Mouse (Mus musculus): ENCODE data around the gene Hacl1.
A peak's percentile ranks its signal among the peaks of the same experiment; 100 is the strongest.

The Hacl1 gene

DNA sequence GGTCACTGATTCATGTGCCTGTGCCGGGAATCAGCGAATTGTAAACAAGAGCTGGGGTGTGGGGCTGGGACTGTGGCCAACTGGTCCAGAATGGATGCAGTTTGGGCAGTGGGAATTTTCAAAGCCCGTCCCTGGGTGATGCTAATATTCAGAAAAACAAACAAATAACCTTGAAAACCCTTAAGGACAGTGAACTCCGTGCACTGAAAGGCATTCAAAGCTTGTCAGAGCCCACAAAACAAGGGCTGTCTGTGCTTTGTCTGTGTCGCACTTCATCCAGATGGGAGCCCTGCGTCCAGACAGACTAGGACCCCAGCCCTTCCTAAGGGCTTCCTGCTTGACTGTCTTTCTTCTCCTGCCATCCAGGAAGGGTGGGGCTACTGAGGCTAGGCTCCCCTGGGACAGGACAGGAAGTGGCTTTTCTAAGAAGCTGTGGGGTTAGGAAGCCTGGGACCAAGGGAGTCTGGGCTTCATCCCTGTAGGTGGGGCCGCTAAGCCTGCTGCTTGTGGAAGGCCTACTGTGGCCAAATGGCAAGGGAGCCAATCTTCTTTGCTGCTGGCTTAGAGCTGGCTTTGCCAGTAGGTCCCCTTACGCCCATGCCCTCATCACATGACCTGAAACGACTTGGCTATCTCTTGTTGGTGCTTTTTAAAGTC, 21.6 kb upstream of the Hacl1 start:
- peak; percentile 97 for DNase-seq (ENCODE audit: low read depth, low spot score)

DNA sequence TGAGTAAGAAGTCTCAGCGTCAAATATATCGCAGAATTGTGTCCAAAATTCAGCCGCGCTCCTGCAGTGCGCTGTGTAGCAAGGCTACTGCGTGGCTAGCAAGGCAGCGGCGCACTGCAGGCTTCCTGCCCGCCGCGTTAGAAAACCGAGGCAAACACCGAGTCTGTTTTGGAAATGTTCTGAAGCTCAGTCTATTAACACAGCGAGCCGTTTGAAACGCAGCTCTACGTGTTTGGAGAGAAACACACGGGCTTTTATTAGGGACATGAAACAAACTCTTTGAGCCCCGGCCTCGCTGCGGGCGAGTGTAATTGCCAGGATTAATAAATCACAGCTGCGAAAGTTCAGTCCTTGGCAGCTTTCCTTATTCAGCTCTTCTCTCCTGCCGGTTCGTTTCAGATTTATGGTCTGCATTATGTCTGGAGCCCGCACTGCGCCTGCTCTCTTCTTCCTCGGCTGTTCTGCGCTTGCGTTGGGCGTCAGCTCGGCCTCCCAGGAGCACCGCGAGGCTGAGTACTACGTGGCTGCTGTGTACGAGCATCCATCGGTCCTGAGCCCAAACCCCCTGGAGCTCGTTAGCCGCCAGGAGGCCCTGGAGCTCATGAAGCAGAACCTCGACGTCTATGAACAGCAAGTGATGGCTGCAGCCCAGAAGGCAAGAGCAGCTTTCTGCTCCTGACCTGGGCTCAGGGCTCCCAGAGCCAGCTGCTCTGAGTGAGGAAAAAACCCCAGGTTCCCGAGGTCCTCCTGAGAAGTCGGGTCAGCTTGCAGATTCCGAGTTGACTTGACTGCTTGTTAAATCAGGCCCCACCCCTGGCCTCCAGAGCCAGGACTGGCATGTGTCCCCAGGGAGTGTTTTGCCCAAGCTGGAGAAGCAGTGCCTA, 20.8 kb upstream of the Hacl1 start:
- peak; percentile 97 for DNase-seq (ENCODE audit: low read depth, low spot score)

DNA sequence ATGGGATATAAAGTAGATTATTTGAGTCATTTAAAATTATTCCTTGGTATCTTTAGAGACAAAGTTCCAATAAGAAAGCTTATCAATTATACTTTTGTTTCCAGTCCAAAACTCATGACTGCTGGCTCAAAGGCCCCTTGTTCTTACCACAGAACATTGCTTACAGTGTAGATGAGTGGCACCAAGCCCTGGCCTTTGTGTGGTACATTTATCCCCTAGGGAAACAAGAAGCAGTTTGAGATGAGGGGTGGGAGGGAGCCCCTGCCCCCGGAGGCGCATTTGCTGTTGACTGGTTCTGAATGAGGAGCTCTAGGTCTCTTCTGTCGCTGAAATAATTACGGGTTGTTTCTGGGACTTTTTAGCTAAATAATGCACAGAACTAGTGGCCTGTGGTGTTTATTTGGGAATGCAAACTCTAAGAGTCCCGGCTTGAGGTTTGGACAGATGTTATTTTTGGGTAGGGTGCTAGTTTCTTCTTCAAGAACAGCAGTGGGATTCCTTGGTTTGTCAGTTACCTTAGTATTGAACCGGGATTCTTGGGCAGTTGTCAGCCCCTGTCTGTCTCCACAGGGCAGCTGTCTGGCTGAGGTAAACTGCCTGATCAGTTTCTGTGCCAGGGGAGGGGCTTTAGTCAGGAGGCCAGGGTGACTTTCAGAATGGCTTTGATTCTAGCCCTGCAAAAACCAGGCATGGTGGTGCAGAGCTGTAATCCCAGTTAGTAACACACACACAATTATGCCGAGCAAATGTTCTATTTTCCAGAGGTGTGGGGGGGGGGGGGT, 19.4 kb upstream of the Hacl1 start:
- DNase-seq (ENCODE audit: low read depth, low spot score) = peak; percentile 51

DNA sequence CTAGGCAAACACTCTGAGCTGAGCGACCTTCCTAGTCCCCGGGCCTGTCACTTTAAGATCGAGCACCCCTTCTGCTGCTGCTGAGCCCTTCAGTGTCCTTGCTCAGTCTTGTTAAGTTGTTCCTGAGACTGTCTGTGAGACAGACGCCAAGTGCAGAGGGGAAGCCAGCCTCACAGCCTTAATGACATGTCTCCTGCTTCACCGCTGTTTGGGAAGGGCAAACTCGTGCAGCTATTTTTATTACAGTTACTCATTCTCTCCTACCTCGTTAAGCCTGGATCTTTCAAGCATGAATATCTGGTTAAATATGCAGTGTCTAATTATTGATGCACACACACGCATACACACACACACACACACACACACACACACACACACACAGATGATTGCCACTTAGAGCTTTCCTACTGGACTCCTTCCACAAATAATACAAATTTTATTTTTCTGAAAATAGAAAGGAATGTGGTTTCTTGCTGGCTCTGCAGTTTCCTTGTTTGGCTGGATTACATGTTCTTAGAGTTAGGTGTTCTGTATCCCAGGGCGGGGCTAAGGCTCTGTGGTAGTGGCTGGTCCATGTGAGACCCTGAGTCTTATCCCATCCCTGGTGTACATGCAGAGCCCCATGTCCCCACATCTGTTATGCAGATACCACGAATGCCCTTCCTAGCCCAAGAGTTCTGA, 18.6 kb upstream of the Hacl1 start:
- DNase-seq (ENCODE audit: low read depth, low spot score) = peak; percentile 78

DNA sequence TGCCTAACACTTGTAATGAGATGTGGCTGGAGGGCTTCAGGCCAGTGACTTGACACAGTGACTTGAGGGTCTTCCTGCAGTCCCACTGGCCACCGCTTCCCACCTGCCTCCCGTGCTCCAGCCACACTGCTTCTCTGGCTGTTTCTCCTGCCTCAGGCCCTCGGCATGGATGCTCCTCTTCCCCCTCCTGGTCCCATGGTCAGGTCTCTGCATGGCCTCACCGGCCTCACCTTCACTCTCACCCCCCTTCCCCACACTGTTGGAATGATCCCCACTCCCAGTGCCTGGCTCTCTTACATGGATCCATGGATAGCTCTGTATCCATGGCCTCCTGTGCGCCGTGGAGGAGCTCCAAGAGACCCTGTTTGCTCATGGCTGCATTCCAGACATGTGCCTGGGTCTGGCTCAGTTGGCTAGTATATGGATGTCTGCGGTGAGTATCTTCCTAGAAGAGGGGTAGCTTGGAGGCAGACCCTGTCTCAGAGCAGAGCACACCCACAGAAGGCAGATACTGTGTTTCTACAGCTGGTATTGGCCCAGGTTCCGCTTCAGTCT, 17.1 kb upstream of the Hacl1 start:
- no peak for DNase-seq (ENCODE audit: low read depth, low spot score)

DNA sequence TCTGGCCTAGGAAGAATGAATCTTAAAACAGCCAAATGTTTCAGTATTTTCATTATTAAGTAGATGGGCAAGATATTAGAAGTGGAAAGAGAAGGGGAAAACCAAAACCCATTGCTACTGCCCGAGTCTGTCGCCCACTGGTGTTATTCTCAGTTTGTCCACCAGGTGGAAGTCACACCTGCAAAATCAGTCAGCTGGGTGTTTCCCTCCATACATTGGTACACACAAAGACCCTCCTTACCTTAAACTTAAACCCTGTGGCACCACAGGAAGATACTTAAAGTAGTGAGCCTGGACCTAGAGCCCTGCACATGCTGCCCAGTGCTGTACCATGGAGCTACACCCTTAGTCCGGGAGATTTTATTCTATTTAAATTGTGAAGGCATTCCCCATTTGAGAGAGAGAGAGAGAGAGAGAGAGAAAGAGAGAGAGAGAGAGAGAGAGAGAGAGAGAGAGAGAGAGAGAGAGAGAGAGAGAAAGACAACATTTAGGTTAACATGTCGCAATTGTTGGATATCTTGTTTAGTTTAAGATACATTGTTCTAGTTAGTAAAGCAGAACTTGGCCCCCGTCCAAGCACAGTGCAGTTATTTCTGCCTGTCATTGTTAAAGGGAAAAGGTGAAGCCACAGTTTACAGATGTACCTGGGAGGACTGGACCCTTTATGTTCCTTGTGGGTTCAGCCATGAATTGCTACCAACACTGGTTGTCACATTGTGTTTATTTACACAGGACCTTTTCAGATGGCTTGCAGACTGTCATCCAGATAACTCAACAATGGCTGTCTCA, 16.0 kb upstream of the Hacl1 start:
- peak; percentile 87 for DNase-seq (ENCODE audit: low read depth, low spot score)

DNA sequence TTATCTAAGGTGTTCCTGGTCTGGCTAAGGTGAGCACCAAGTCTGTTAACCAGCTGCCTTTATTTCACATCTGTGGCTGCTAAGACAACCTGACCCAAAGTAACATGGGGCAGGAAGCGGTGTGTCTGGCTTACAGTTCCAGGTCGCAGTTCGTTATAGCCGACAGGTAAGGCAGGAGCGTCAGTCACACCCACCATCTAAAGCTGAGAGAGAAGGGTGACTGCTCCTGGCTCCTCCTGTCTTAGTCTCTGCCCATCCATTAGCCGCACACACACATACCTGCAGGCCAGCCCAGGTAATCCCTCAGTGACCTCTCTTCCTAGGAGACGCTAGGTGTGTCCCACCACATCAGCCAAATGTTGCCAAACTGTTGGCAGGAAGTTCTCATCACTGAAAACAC, 15.3 kb upstream of the Hacl1 start:
- DNase-seq (ENCODE audit: low read depth, low spot score) = no peak

DNA sequence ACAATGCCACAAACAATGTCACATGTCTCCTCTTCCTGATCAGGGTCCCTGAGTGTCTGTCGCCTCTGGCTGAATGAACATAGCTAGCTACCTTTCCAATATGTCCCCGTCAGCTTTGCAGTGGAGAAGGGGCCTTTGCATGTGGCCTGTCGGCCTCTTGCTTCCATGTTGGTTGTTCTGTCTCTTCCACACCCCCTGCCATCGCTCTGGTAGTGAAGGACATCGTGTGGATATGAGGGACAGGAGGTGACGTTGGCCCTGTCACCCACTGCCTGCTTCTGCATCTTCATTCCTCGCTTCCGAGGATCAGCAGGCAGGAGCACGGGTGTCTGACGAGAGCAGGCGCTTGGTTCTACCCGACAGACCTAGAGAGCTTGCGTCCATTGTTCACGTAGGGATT, 14.3 kb upstream of the Hacl1 start:
- no peak for DNase-seq (ENCODE audit: low read depth, low spot score)

DNA sequence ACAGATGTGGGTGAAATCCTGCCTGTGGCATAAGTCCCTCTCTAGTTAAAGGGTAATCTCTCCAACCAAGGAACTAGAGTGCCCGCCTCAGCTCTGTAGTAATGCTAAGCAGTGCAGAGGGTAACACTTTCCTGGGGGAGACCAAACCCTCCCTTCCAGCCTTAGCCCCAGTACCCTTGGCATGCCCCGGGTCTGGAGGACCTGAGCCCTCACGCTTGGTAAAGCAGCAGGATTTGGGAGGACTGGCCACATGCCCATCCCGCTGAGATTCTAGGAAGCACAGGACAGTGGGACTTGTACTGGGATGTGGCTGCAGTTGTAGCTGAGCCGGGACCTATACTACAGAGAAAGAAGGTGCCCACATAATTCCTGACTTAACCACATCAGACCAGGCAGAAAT, 13.7 kb upstream of the Hacl1 start:
- no peak for DNase-seq (ENCODE audit: low read depth, low spot score)

DNA sequence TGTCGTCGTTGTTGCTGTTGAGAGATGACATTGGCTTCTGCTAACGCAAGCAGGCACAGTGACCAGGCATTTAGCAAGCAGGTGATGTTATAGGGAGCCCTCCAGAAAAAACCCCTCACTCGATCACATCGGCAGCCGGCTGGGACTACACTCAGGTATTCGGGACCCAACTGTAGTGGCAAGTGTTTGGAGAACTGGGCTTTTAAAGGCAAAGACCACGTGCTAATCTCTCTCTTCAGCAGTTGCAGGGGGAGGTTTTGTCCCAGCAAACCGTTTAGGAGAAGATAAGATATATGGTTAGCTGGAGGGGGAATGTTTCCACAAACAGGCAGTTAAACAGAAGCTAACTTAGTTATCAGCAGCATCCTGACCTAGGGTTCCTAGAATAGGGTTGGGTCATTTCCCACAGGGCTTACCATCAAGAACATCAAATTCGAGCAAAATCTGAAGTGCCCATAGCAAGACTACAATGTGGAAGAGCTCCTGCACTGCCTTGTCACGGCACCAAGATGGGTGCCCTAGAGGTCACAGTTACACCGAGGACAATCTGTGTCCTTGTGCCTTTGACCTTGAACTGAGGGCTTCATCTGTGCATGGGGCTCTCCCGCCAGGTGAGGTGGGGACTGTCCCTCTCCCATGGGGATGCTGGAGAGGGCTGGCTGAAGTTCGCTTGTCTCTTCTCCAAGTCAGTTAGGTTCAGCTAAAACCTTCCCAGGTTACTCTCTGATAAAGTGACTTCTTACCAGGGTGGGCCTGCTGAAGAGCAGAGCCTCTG, 12.2 kb upstream of the Hacl1 start:
- no peak for DNase-seq (ENCODE audit: low read depth, low spot score)

DNA sequence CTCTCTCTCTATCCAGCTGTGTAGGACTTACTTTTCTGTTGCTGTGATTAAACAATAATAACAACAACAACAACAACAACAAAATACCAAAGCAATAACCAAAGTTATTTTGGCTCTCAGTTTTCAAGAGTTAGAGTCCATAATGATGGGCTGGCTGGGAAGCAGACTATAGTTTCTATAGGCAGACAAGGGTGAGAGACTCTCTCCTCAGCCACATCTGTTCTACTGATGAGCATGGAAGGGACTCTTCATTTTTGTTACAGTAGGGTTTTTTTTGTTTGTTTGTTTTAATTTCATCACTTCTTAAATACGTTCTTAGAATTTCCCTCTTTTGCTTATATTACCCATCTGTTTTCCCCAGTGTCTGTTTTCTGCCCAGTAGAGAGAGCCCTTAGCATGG, 11.5 kb upstream of the Hacl1 start:
- DNase-seq (ENCODE audit: low read depth, low spot score) = no peak

DNA sequence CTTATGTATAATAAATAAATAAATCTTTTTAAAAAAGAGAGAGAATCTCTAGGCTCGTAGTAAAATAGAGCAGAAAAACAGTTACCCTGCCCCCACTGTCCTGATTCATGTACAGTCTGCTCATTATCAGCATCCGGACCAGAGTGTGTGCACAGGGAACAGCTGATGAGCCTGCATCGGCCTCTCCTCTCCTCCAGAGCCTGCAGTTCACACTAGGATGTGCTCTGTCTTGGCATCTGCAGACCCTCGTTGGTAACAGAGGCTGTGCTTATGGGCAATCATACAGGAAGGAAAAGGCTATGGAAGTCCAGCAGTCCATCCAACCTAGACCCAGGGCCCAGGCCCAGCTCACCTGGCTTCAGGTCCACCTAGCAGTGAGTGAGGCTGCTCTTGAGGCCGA, 11.0 kb upstream of the Hacl1 start:
- DNase-seq (ENCODE audit: low read depth, low spot score) = no peak

DNA sequence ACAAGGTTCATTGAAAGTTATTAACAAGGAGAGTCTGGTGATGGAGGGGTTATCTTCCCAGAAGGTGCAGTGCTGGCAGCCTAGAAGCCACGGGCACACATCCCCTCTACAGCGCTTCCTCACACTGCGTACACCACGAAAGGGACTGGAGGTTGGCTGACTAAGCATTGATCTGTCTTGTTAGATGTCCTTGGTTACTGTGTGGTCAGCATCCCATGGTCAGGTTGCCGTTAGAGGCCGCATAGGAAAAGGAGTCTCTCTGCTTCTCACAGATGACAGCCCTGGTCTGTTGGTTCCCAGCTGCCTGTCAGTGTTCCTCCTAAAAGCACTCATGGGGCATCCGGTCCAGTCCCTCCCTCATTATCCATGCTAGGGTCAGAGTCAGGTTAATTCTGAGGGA, 10.1 kb upstream of the Hacl1 start:
- no peak for DNase-seq (ENCODE audit: low read depth, low spot score)

DNA sequence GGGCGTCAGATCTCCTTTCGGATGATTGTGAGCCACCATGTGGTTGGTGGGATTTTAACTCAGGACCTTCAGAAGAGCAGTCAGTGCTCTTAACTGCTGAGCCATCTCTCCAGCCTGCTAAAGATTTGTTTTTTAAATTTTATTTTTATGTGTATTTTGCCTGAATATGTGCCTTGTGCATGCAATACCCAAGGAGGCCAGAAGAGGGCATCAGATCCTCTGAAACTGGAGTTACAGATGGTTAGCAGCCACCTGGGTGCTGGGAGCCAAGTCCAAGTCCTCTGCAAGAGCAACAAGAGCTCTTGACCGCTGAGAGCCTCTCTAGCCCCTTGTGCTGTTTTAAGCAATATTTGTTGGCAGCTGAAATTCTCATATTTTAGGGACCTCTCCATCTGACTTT, 9.3 kb upstream of the Hacl1 start:
- DNase-seq (ENCODE audit: low read depth, low spot score) = no peak

DNA sequence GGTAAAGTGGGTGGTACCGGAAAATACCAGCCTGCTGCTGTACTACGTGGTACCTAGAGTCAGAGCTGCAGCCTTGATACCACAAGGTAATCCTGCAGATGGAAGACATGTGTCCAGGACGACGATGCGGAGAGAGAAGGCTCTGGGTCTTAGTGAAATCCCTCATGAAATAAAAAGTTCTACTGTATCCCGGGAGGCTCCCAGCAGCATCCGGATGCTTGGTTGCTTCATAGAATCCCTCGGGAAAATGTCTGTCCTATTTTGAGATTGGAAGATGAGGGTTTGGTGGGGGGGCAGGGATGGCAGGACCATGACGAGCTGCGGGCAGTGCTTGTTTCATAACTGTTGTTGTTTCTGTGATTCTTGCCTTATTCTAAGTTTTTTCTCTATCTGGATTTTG, 6.9 kb upstream of the Hacl1 start:
- no peak for DNase-seq (ENCODE audit: low read depth, low spot score)

DNA sequence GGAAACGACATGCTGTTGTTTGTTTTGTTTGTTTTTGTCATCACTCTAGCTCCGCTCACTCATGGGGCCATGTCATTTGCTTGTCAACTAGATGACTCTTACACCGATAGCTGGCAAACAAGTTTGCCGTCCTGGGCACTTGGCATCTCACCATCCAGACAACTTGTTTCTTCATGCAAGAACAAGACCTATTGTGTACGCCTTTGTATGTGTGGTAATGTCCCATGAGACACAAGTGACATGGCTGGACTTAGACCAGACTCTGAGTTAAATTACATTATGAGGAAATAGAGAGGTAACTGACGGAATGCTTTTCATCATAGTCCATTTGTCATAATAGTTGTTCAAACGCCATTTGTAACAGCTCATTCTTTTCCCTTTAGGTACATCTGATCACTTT, 4.8 kb upstream of the Hacl1 start:
- no peak for DNase-seq (ENCODE audit: low read depth, low spot score)

DNA sequence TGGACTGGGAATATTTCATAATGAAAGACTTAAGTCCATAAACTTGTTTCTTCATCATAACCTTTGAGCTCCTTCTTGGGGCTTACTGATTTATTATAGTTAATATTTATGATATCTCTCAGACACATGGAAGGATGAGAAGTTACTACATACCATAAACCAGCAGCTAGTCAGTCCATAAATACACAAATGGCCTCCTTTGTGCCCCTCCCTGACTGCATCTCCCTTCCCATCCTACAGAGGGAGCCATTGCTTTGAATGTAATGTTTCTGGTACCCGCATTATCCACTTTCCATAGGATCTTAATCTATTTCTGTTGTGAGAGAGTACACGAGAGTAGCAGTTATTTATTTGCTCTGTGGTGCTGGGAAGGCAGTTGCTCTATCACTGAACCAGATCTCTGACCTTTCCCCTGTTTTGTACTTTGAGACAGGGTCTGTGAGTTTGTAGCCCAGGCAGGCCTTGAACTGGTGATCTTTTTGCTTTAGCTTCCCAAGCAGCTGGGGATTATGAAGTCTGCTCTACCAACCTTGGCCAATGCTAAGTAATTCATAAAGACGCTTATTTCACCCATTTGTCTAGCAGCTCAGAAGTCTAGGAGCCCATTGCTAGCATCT, 4.0 kb upstream of the Hacl1 start:
- DNase-seq (ENCODE audit: low read depth, low spot score) = peak; percentile 66

DNA sequence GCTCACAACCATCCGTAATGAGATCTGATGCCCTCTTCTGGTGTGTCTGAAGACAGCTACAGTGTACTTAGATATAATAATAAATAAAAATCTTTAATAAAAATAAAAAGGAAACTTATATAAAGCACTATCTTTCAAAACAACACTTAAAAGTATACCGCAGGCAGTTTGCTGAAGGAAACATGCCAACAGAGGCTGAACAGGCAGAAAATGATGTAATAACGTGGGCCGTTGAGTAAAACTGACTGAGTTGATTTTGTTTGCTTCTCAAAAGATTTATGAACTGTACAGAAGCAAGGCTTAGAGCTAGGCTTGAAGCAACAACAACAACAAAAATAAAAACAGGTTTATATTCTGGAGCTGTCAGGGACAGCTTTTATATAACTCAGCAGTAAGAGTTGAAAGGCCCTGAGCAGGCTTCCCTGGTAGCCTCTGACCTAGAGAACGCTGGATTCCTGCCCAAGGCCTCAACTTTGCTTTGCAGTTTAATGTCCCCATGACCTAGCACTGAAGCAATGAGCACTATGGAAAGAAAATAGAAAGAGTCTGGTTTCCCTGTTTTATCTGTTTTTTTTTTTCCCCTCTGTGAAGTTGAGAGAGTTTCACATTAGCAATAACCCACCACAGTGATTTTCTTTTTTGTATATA, 3.2 kb upstream of the Hacl1 start:
- DNase-seq (ENCODE audit: low read depth, low spot score) = no peak

DNA sequence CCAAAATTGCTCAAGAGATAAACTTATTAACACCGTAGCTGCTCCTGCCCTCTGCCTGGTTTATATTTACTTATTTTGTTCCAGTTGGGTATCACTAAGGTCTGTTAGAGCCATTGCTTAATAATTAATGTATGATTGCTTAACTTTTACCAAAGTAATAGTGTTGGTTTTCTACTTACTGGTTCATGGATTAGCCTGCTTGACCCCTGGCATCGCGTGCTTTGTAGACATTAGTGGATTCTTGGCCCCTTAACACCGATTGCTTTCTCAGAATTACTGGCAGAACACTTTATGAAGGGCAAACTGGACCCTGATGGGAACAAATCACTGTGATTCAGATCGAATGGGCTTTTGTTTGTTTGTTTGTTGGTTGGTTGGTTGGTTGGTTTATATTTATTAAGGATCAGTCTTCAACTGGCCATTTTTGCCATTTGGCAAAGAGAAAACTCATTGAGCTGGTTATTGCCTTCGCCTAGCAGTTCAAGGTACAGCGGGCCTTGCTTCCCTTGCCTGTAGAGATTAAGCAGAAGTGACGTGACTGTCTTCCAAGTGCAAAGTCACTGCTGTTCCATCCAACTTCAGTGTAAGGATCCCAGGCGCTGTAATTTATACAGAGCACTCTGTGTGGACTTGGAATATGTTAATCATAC, 545 bp upstream of the Hacl1 start:
- DNase-seq (ENCODE audit: low read depth, low spot score) = peak; percentile 3

Measured in 3T3-L1 (cell line).